8 mouse cellular contexts compared by ENCODE assay signal in the genomic region with DNA sequence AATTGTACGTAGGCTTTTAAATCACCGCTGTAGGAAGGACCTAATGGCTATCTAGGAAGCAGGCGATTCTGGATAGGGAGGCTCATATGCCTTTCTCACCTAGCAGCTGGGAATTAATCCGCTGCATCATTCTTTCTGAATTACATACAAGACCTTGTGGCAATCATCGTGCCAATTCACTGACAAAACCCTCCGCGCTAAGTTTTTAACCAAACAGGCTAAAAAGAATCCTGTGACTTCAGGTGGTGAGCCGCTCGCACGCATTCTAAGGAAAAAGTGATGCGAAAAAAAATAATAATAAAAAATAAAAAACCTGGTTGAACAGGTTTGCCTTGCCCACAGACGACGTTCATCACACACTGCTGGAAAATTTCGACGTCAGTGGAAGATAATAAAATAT. TPM values are rescaled to one million over a fixed set of nuclear protein-coding genes. Genes with fewer than 3 reads are reported as not detected.
DNase-seq lines count a peak whose midpoint lies in the region; ATAC-seq and TF ChIP-seq lines count a peak whose summit lies in the region.

No protein-coding gene starts in this region.

- H3K4me1 ChIP-seq in kidney, embryonic 16.5 days (ENCODE audit: insufficient read depth, low read length), result peaks cover 13% of the 10 kb centered on the region
- peaks cover 5% of the 10 kb centered on the region; the same call in 1 of the 2 replicates for H3K4me1 ChIP-seq in hindbrain, postnatal 0 days (ENCODE audit: insufficient read depth, low read length)

- H3K9me3 ChIP-seq in kidney, embryonic 16.5 days (ENCODE audit: low read length), result no peaks in the 10 kb centered on the region
- H3K9me3 ChIP-seq in hindbrain, postnatal 0 days (ENCODE audit: low read length), result no peaks in the 10 kb centered on the region

- peak overlapping the region; percentile 96 for H3K9ac ChIP-seq in kidney, embryonic 16.5 days (replicated peaks; ENCODE audit: low read length)
- H3K9ac ChIP-seq in hindbrain, postnatal 0 days (replicated peaks; ENCODE audit: low read length), result peak overlapping the region; percentile 96

- peaks cover 57% of the 10 kb centered on the region for H3K79me2 ChIP-seq in macrophage (ENCODE audit: inconsistent target)

- H3K4me3 ChIP-seq in kidney, embryonic 16.5 days (ENCODE audit: low read length), result peak overlapping the region; percentile 87
- peak overlapping the region; percentile 94 for H3K4me3 ChIP-seq in hindbrain, postnatal 0 days (ENCODE audit: low read length)
- peak overlapping the region; percentile 73 for H3K4me3 ChIP-seq in macrophage (ENCODE audit: inconsistent target)

- ATAC-seq in kidney, embryonic 16.5 days (ENCODE audit: low FRiP score, low TSS enrichment), result no peak
- ATAC-seq in hindbrain, postnatal 0 days, result no peak

- no peaks in the 10 kb centered on the region for H3K36me3 ChIP-seq in kidney, embryonic 16.5 days (ENCODE audit: insufficient read depth, low read length)
- no peaks in the 10 kb centered on the region for H3K36me3 ChIP-seq in hindbrain, postnatal 0 days (ENCODE audit: insufficient read depth, low read length)
- no peaks in the 10 kb centered on the region for H3K36me3 ChIP-seq in macrophage (ENCODE audit: inconsistent target)

- no peak overlapping the region for H3K27ac ChIP-seq in kidney, embryonic 16.5 days (ENCODE audit: low read length)
- peak overlapping the region; percentile 99; the same call in 1 of the 2 replicates for H3K27ac ChIP-seq in hindbrain, postnatal 0 days
- peak overlapping the region; percentile 68 for H3K27ac ChIP-seq in macrophage

- TF ChIP-seq CTCF in hindbrain, postnatal 0 days (IDR thresholded peaks at IDR 0.05; ENCODE audit: low read depth), result no peak

- H3K4me2 ChIP-seq in kidney, embryonic 16.5 days (replicated peaks; ENCODE audit: low read depth, low read length), result peak overlapping the region; percentile 98
- H3K4me2 ChIP-seq in hindbrain, postnatal 0 days (ENCODE audit: low read depth, low read length), result peak overlapping the region; percentile 90

- H3K27me3 ChIP-seq in kidney, embryonic 16.5 days (ENCODE audit: insufficient read depth, low read length), result no peaks in the 10 kb centered on the region
- H3K27me3 ChIP-seq in hindbrain, postnatal 0 days (ENCODE audit: insufficient read depth, low read length), result no peaks in the 10 kb centered on the region

- DNase-seq in kidney, adult 11 months, result no peak
- peak; percentile 37 for DNase-seq in MN1 (ENCODE audit: low spot score)
- peak; percentile 8 for DNase-seq in embryo, embryonic 11.5 days (ENCODE audit: low read depth, low spot score)
- peak; percentile 74 for DNase-seq in hindbrain, postnatal 0 days (ENCODE audit: low spot score)
- DNase-seq in thymus, postnatal 4 days, result peak; percentile 34
- no peak for DNase-seq in ovary, adult 18-20 months (ENCODE audit: low spot score)

- WGBS in kidney, embryonic 16.5 days, result 2% methylated on average over 15 of the region's 15 CpGs
- 1% methylated on average over 15 of the region's 15 CpGs for WGBS in hindbrain, postnatal 0 days
- 5% methylated on average over 13 of the region's 15 CpGs for WGBS in macrophage (ENCODE audit: missing documents)

RNA-seq across cellular contexts. Expression of a gene that starts 1.1 kb away (rescaled TPM):
- 3.6 TPM in 2 replicates for polyA plus RNA-seq in kidney, embryonic 16.5 days (2015; fragmentation: Nextera tagmentation; extraction: Ambion mirVana)
- 41.7 and 51.4 TPM in 2 replicates for total RNA-seq in hindbrain, postnatal 0 days (2014; rRNA removed)
- polyA plus RNA-seq in hindbrain, postnatal 0 days (2015; fragmentation: Nextera tagmentation; extraction: Ambion mirVana), result 6.8 and 8.2 TPM in 2 replicates
- 100 to 1,000 TPM; 115 to 676 (median 316) TPM for total RNA-seq in macrophage (2018; cell fraction: chromatin; rRNA removed)
- 100 to 1,000 TPM in 3 of 26 experiments, 10 to 100 TPM in 23; 44.1 to 107 (median 65.4) TPM for total RNA-seq in macrophage (2018; cell fraction: cytosol; rRNA removed)
- 100 to 1,000 TPM in 21 of 26 experiments, 10 to 100 TPM in 5; 75.8 to 438 (median 173) TPM for total RNA-seq in macrophage (2018; cell fraction: nucleus; rRNA removed)
- polyA plus RNA-seq in macrophage (2018), result 45.1 to 61.9 TPM (median 56.5 TPM) in 3 replicates

Comparison
In these comparisons a context has a peak if more than half of its experiments do, and no peak if none do; other contexts are left out.
1. DNase-seq: peak in MN1 (single experiment), embryo, embryonic 11.5 days (single experiment), hindbrain, postnatal 0 days (single experiment) and thymus, postnatal 4 days (single experiment); none in kidney, adult 11 months (single experiment) and ovary, adult 18-20 months (single experiment).
2. Peak in every context shown above with its lines, with median percentiles within 50 percentile points of each other: H3K4me3 ChIP-seq.